Mouse (Mus musculus) stomach, postnatal 0 days (tissue): Measurements from ENCODE around the gene Popdc3.

ENCODE experiments used
- CTCF ChIP-seq: IDR thresholded peaks from 2 replicates; pipeline ENCODE4 v1.5.1; 2016; ENCODE audit warnings: antibody characterized with exemption, low read depth, mild to moderate bottlenecking, moderate library complexity
- EP300 ChIP-seq: optimal IDR thresholded peaks from 2 replicates; pipeline ENCODE3; 2016; ENCODE audit warnings: antibody characterized with exemption

DNA sequence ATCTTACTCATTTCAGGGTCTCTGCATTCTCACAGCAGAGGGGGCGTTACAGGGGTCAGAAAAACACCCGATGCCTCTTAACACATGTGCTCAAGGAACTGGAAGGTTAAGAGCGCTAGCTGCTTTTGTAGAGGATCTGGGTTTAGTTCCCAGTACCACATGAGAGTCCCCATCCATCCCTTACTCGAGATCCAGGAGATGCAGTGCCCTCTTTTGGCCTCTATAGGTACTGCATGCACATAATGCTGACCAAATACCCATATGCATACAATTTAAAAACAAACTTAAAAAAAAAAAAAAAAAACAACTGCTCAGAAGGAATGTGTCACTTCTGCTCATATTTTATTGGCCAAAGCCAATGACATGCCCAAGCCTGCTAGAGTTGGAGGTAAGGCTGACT is 166.5 kb downstream of the Popdc3 start:
- TF ChIP-seq CTCF (peak; percentile 42), EP300 (no peak)
